Mouse (Mus musculus): ENCODE measurements at regions not wholly inside any gene's neighbourhood (a gene's known extent, or its start where the extent isn't known, plus 50 kb on each side); places are given as distances from the start of the nearest gene placed in this dataset.

DNA sequence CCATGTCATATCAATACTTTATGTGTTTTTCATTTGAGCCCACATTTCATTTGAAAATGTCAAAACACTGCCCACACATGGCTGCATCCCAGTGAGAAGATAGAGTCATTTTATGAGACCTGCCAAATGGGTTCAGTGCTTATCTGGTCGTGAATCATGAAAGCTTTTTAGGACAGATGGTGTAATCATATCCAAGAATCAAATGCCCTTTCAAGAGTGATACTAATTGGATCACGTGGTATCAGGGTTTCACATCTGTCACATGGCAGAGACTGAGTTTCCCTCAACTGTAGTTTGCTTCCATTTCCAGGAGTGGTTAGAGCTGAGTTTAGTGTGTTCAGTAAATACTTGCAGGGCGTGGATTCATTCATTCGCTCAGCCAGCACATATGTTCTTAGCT lies 87.2 kb upstream of the Agbl1 start:
- in situ Hi-C loops (cut with MboI, MseI) = no loop called here

DNA sequence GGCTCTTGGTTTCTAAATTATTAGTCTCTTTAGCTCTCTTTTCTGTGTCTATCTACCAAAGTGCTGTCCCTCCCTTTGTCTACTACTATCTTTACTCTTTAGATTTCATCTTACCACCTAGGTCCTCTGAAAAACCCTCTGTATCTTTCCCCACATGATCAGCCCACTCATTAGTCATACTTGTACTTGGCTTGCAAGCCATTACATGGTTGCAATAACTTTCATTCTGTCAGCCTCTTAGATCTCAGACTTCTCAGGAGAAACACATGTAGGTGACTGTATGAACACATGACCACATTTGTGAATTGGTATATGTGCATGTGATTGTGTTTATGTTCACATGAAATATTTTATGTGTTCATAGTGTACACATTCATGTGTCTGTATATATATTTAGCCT lies 83.3 kb upstream of the Agbl1 start:
- in situ Hi-C loops (cut with MboI, MseI) = no loop called here

GRCm38 (mm10) chr7:76156869-76157268 lies 72.8 kb upstream of the Agbl1 start:
- in situ Hi-C loops (cut with MboI, MseI) = no loop called here

DNA sequence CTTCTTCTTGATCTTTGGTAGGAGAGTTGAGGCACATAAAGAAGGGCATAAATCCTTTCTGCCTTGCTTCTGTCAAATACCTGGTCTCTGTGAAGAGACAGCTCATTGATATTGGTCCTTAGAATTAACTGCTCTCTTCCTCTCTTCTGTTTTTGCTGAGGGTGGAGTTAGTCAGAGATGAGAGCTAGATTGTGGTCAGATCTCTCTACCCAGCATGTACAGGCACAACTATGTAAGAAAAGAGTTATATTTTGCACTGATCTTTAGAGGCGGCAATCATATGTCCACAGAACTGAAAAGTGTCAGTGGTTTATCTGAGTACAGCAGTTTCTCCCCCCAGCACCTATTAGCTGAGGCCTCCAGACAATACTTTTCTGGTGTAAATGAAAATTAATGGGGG lies 65.5 kb upstream of the Agbl1 start:
- in situ Hi-C loops (cut with MboI, MseI) = no loop called here

- in situ Hi-C loops (cut with MboI, MseI) = no loop called here
These were observed 64.7 kb upstream of the Agbl1 start for GRCm38 (mm10) chr7:76164735-76165630.

GRCm38 (mm10) chr7:76170481-76170880 lies 59.2 kb upstream of the Agbl1 start:
- in situ Hi-C loops (cut with MboI, MseI) = no loop called here

- in situ Hi-C loops (cut with MboI, MseI) = no loop called here
These were observed 53.5 kb upstream of the Agbl1 start for GRCm38 (mm10) chr7:76176235-76176634.

GRCm38 (mm10) chr7:76177420-76177819 lies 52.3 kb upstream of the Agbl1 start:
- in situ Hi-C loops (cut with MboI, MseI) = no loop called here
